Mouse (Mus musculus) lung, postnatal 0 days (tissue): ENCODE data around the gene Tomm34.

Experiments
- CTCF ChIP-seq: IDR thresholded peaks from 2 replicates; pipeline ENCODE4 v1.5.1; 2016; ENCODE audit warnings: antibody characterized with exemption, mild to moderate bottlenecking
- EP300 ChIP-seq: IDR thresholded peaks from 2 replicates; pipeline ENCODE4 v1.6.1; 2016; ENCODE audit warnings: antibody characterized with exemption, mild to moderate bottlenecking, control low read depth

DNA sequence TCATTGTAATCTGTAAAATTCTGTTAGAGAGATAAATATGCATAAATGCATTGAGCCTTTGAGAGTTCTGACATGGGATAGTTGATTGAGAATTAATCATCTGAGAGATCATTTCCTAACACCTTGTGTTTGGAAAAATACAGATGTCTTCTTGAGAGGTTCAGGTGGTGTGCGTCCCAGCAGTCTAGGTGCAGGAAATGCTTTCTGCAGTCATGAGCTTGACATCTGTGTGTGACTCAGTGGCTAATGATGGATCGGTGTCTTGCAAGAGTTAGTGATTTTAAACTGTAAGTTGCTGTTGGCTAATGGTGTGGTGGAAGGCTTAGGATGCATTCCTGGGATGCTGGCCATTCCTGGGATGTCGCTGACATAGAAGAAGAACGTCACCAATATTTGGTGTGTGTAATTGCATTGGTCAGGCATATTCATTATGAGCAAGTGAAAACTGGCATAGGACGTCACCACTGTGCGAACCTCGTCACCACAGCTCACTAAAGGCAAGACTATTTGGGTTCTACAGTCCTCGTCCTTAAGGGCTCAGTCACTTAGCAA lies 6.0 kb upstream of the Tomm34 start:
- TF ChIP-seq CTCF, result no peak
- TF ChIP-seq EP300, result no peak
